Mouse (Mus musculus) lung, postnatal 36 days (tissue): ENCODE measurements at regions not wholly inside any gene's neighbourhood (a gene's known extent, or its start where the extent isn't known, plus 50 kb on each side); places are given as distances from the start of the nearest gene placed in this dataset.

Experiments used
- DNase-seq: peaks from one replicate; pipeline ENCODE4 v3.0.0; 2022; ENCODE audit warnings: mixed read lengths

DNA sequence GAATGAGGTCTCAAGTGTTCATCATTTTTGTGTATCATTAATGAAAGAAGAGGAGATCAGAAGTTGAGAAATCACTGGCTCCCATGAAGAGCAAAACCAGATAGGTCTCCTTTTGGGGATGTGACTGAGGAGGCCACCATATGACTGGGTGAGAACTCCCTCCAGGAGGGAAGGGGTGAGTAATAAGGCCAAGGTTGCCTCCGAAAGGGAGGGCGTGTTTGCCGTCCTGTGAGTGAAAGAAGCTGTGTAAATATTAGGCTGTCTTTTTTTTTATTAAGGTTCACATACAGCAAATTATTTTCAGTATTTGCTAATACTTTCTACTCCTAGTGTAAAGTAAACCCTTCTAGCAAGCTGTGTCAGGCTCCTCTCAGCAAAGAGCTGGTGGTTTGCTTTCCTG lies 116.7 kb upstream of the Pik3r1 start:
- no peak for DNase-seq

- DNase-seq, result no peak
Measured at GRCm38 (mm10) chr13:101891473-101891872, 123.5 kb upstream of the Pik3r1 start.

GRCm38 (mm10) chr13:101893035-101893600 lies 125.1 kb upstream of the Pik3r1 start:
- DNase-seq, result peak; percentile 47

GRCm38 (mm10) chr13:101895161-101895560 lies 127.1 kb upstream of the Pik3r1 start:
- no peak for DNase-seq

- no peak for DNase-seq
Measured at GRCm38 (mm10) chr13:101895686-101896085, 127.7 kb upstream of the Pik3r1 start.

DNA sequence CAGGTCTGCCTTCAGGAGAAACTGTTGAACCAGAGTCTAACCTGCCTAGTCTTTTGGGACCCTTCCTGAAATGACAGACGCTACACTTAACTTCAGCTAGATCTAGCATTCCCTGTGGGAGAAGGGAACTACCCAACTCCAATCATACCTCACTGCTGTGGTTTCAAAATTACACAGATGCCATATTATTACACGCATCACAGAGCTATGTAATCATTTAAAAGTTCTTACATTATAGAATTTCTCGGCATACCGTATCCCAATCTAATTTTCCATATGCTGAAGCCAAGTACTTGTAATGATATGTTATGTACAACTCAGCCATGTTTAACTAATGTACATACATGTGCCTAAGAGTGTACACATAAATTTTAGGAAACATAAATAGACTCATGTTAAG lies 128.9 kb upstream of the Pik3r1 start:
- DNase-seq, result no peak

GRCm38 (mm10) chr13:101902213-101902612 lies 134.2 kb upstream of the Pik3r1 start:
- no peak for DNase-seq

DNA sequence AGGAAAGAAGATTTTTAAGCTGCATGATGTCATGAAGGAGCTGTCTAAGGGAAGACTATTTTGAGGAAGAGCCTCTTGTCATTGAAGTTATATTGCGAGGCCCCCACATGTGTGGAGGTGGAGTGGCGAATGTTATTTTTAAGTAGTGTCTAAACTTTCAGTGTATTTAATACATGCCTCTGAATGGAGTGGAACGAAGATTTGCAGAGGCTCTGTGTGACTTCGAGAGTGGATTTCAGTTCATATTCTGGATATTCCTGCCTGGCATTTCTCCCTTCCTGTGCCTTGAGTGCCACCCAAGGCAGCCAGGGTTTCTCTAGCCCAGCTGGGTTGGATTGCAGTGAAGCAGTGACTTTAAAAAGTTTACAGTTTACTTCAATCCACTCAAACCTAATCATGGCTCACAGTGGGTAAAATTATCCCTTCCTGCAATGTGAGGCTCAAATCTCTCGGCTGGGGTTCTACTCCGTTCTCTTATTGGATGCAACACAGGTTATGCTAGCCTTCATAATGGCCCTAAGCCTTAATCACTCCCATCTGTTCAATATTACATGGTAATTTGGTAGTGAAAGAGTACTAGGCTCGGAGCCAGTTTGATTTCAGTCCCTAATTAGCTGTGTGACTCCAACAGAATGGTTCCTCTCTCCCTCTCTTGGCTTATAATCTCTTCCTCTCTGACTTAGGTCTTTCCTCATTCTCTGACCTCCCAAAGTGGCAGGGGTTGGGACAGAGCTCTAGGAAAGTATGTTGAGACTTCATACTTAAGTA lies 138.1 kb upstream of the Pik3r1 start:
- DNase-seq, result no peak

DNA sequence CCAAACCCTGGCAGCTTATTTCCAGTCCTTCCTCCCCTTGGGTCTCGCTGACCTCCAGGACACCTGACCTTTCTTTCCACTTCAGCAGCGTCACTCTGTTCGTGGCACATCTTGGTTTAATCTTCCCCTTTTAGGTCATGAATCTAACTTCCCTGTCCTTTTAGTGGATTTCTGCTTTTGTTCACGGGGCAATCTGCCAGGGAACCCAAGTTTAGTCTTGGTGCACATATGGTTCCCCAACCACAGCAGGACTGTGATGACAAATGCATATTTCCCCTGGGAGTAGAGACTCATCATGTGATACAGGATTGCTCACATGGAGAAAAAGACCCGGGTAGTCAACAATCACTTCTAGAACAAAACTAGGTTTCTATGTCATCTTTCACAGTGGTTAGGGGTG lies 141.0 kb upstream of the Pik3r1 start:
- peak; percentile 57 for DNase-seq

- DNase-seq, result no peak
Measured at GRCm38 (mm10) chr13:101910687-101911086, 142.7 kb upstream of the Pik3r1 start.

DNA sequence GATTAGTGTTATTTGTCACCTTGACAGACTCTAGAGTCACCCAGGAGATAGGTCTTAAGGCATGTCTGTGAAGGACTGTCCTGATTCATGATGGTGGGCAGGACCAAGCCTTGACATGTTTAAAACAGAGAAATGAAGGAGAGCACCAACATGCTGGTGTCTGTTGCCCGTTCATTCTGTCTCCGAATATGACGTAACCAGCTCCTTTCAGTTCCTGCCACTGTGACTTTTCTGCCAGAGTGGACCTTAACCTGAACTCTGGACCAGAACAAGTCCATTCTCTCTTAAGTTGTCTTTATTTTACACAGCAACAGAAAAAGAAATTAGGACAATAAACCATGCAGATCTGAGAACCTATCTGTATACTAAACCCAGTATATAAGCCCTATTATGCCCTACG lies 146.1 kb upstream of the Pik3r1 start:
- DNase-seq, result no peak

GRCm38 (mm10) chr13:101914691-101915541 lies 146.9 kb upstream of the Pik3r1 start:
- DNase-seq, result peak; percentile 39

- no peak for DNase-seq
Measured at GRCm38 (mm10) chr13:101915542-101915941, 147.5 kb upstream of the Pik3r1 start.

GRCm38 (mm10) chr13:101915948-101916594 lies 148.1 kb upstream of the Pik3r1 start:
- DNase-seq, result no peak

DNA sequence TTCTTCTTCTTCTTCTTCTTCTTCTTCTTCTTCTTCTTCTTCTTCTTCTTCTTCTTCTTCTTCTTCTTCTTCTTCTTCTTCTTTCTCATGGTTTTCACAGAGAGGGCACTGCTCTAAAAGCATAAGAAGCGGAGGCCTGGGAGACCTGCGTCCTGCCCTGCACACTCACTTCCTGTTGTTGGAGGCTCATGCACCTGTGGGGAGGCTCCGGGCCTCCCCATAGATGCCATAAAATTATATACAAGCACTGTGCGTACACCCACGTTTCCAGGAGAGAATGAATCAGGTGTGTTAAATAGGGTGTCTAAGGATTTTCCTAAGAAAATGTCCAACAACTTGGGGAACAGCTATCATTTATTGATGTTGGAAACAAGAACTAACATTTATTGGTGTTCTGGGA lies 148.9 kb upstream of the Pik3r1 start:
- no peak for DNase-seq

DNA sequence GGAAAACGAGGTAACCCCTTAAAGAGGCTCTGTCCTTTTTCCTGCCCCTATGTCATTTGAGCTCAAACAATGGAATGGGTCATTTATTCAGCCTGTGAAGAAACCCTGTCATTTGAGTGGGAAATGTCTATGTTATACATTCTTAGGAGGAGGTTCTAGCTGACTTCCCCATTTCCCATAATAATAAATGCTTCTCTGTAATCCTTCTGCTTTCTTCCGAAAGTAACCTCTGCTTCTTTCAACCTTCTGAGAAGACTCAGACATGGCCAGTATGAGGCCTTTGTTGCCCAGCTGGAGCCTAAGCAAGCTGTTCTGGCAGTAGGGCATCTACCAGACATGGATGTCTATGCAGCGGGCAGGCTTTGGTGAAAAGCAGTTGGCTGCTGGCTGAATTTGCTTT lies 150.2 kb upstream of the Pik3r1 start:
- no peak for DNase-seq

DNA sequence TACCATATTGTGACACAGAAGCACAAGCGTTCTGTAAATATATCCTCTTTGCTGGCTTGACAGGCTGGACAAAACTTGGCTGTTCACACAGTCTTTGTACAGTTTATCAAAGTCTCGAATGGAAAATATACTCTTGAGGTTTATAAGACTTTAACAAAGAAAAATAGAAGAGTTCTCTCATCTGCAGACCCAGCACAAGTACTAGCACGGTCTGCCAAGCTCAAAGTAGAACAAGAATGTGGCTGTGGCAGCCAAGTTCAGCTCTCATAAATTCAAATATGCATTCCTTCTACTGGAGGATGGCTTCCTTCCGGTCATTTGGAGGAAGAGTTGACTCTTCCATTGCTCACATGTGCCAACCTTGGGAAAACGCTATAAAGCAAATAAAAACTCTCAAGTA lies 151.2 kb upstream of the Pik3r1 start:
- DNase-seq, result peak; percentile 57

GRCm38 (mm10) chr13:101920384-101920783 lies 152.4 kb upstream of the Pik3r1 start:
- no peak for DNase-seq

DNA sequence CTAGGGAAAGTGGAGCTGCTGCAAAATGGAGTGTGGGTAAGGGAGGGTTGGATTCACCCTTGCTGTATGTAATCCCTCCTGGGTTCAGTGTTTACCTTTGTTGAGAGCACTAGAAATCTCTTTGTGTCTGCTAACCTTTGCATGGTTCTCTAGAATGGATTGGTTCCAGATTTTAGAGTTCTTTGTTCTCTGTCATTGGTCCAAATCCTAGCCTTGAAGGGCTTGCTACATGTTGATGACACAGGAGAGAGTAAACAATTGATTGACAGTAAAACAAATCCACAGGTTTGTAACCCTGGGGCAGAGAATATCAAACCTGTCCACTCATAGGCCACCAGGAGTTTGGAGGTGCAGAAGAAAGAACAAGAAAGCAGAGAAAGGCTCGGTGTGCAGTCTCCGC lies 156.6 kb upstream of the Pik3r1 start:
- no peak for DNase-seq

DNA sequence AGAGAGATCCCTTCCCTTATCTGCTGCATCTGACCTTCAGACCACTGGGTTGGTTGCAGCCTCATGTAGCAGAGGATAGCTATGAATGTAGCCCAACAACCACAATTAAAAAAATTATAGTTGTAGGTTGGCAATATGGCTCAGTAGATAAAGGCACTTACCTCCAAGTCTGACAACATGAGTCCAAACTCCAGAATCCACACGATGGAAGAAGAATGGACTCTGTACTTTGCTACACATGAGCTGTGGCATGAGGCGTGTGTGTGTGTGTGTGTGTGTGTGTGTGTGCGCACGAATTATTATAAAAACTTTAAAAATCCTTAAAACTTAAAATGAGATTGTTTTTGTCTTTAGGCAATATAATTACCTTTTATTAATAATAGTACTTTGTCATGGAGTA lies 163.2 kb upstream of the Pik3r1 start:
- no peak for DNase-seq

GRCm38 (mm10) chr13:101931882-101932281 lies 163.9 kb upstream of the Pik3r1 start:
- DNase-seq, result no peak

- DNase-seq, result no peak
Measured at GRCm38 (mm10) chr13:101935843-101936242, 167.8 kb upstream of the Pik3r1 start.

GRCm38 (mm10) chr13:101954521-101954920 lies 186.5 kb upstream of the Pik3r1 start:
- DNase-seq, result no peak
